Mouse (Mus musculus): Measurements from ENCODE around the gene Mrpl46. TPM values are rescaled to one million over a fixed set of nuclear protein-coding genes. Genes with fewer than 3 reads are reported as not detected.

Mrpl46 gene
- total and polyA plus RNA-seq, 2 experiments: 18.6 to 30.2 TPM

GRCm38 (mm10) chr7:78813791-78814190 is 30.5 kb upstream of the Mrpl46 start:
- Histone ChIP-seq H3K4me3 (ENCODE audit: insufficient read depth, low read depth, low read length) (no peak overlapping the region), H3K36me3 (ENCODE audit: control insufficient read depth, insufficient read depth, low read length) (no peaks in the 10 kb centered on the region), H3K79me2 (ENCODE audit: control insufficient read depth, insufficient read depth, low read length) (no peaks in the 10 kb centered on the region), H3K9ac (ENCODE audit: low read depth, low read length) (no peak overlapping the region), H3K4me1 (ENCODE audit: control insufficient read depth, insufficient read depth, low read length) (no peaks in the 10 kb centered on the region), H3K27me3 (ENCODE audit: control insufficient read depth, insufficient read depth, low read length) (no peaks in the 10 kb centered on the region), H3K27ac (replicated peaks; ENCODE audit: insufficient read depth, low read depth, low read length) (no peak overlapping the region)
- 93% methylated on average over 6 of the region's 6 CpGs for WGBS
- TF ChIP-seq POLR2A (IDR thresholded peaks at IDR 0.05; ENCODE audit: extremely low read depth, insufficient read depth, low read length): no peak
- TF ChIP-seq CTCF (IDR thresholded peaks at IDR 0.05; ENCODE audit: low read depth, low read length): no peak
- no peak for DNase-seq (ENCODE audit: extremely low read depth, low read depth, low spot score)

- Histone ChIP-seq H3K36me3 (ENCODE audit: control insufficient read depth, insufficient read depth, low read length) (no peaks in the 10 kb centered on the region), H3K4me1 (ENCODE audit: control insufficient read depth, insufficient read depth, low read length) (peaks cover 9% of the 10 kb centered on the region; the same call in 1 of the 2 replicates), H3K27me3 (ENCODE audit: control insufficient read depth, insufficient read depth, low read length) (no peaks in the 10 kb centered on the region), H3K79me2 (ENCODE audit: control insufficient read depth, insufficient read depth, low read length) (no peaks in the 10 kb centered on the region), H3K27ac (replicated peaks; ENCODE audit: insufficient read depth, low read depth, low read length) (no peak overlapping the region), H3K9ac (ENCODE audit: low read depth, low read length) (no peak overlapping the region), H3K4me3 (ENCODE audit: insufficient read depth, low read depth, low read length) (no peak overlapping the region)
- no peak for TF ChIP-seq CTCF (IDR thresholded peaks at IDR 0.05; ENCODE audit: low read depth, low read length)
- TF ChIP-seq POLR2A (IDR thresholded peaks at IDR 0.05; ENCODE audit: extremely low read depth, insufficient read depth, low read length): no peak
- 85% methylated on average over 4 of the region's 4 CpGs for WGBS
- DNase-seq (ENCODE audit: extremely low read depth, low read depth, low spot score): no peak
Observed at GRCm38 (mm10) chr7:78807192-78807591, 23.9 kb upstream of the Mrpl46 start.

- TF ChIP-seq POLR2A (IDR thresholded peaks at IDR 0.05; ENCODE audit: extremely low read depth, insufficient read depth, low read length): no peak
- peak; percentile 66 for TF ChIP-seq CTCF (IDR thresholded peaks at IDR 0.05; ENCODE audit: low read depth, low read length)
- H3K4me1 ChIP-seq (ENCODE audit: control insufficient read depth, insufficient read depth, low read length): peaks cover 9% of the 10 kb centered on the region; the same call in 1 of the 2 replicates
- H3K27me3 ChIP-seq (ENCODE audit: control insufficient read depth, insufficient read depth, low read length): no peaks in the 10 kb centered on the region
- H3K9ac ChIP-seq (ENCODE audit: low read depth, low read length): 0 out of 2 replicates have a peak overlapping the region, but pooled peaks have one; percentile 18
- 23% methylated on average over 3 of the region's 3 CpGs for WGBS
- H3K27ac ChIP-seq (replicated peaks; ENCODE audit: insufficient read depth, low read depth, low read length): no peak overlapping the region
- DNase-seq (ENCODE audit: extremely low read depth, low read depth, low spot score): peak; percentile 81
- H3K4me3 ChIP-seq (ENCODE audit: insufficient read depth, low read depth, low read length): no peak overlapping the region
- no peaks in the 10 kb centered on the region for H3K36me3 ChIP-seq (ENCODE audit: control insufficient read depth, insufficient read depth, low read length)
- H3K79me2 ChIP-seq (ENCODE audit: control insufficient read depth, insufficient read depth, low read length): no peaks in the 10 kb centered on the region
Observed at GRCm38 (mm10) chr7:78803841-78804240, 20.5 kb upstream of the Mrpl46 start.

GRCm38 (mm10) chr7:78799730-78800496 is 16.6 kb upstream of the Mrpl46 start:
- Histone ChIP-seq H3K36me3 (ENCODE audit: control insufficient read depth, insufficient read depth, low read length) (no peaks in the 10 kb centered on the region), H3K27me3 (ENCODE audit: control insufficient read depth, insufficient read depth, low read length) (no peaks in the 10 kb centered on the region), H3K27ac (replicated peaks; ENCODE audit: insufficient read depth, low read depth, low read length) (no peak overlapping the region), H3K9ac (ENCODE audit: low read depth, low read length) (no peak overlapping the region), H3K4me1 (ENCODE audit: control insufficient read depth, insufficient read depth, low read length) (peaks cover 9% of the 10 kb centered on the region; the same call in 1 of the 2 replicates), H3K4me3 (ENCODE audit: insufficient read depth, low read depth, low read length) (no peak overlapping the region), H3K79me2 (ENCODE audit: control insufficient read depth, insufficient read depth, low read length) (no peaks in the 10 kb centered on the region)
- no peak for TF ChIP-seq CTCF (IDR thresholded peaks at IDR 0.05; ENCODE audit: low read depth, low read length)
- no peak for TF ChIP-seq POLR2A (IDR thresholded peaks at IDR 0.05; ENCODE audit: extremely low read depth, insufficient read depth, low read length)
- DNase-seq (ENCODE audit: extremely low read depth, low read depth, low spot score): no peak
- WGBS: 75% methylated on average over 9 of the region's 9 CpGs

- TF ChIP-seq CTCF (IDR thresholded peaks at IDR 0.05; ENCODE audit: low read depth, low read length): no peak
- no peak for TF ChIP-seq POLR2A (IDR thresholded peaks at IDR 0.05; ENCODE audit: extremely low read depth, insufficient read depth, low read length)
- Histone ChIP-seq H3K27ac (replicated peaks; ENCODE audit: insufficient read depth, low read depth, low read length) (no peak overlapping the region), H3K36me3 (ENCODE audit: control insufficient read depth, insufficient read depth, low read length) (no peaks in the 10 kb centered on the region), H3K4me1 (ENCODE audit: control insufficient read depth, insufficient read depth, low read length) (peaks cover 7% of the 10 kb centered on the region), H3K79me2 (ENCODE audit: control insufficient read depth, insufficient read depth, low read length) (no peaks in the 10 kb centered on the region), H3K9ac (ENCODE audit: low read depth, low read length) (no peak overlapping the region), H3K27me3 (ENCODE audit: control insufficient read depth, insufficient read depth, low read length) (no peaks in the 10 kb centered on the region), H3K4me3 (ENCODE audit: insufficient read depth, low read depth, low read length) (no peak overlapping the region)
- DNase-seq (ENCODE audit: extremely low read depth, low read depth, low spot score): no peak
- 68% methylated on average over 9 of the region's 9 CpGs for whole genome bisulfite sequencing
Observed at GRCm38 (mm10) chr7:78797843-78798455, 14.6 kb upstream of the Mrpl46 start.

GRCm38 (mm10) chr7:78796624-78797023 is 13.3 kb upstream of the Mrpl46 start:
- no peak for DNase-seq (ENCODE audit: extremely low read depth, low read depth, low spot score)
- H3K36me3 ChIP-seq (ENCODE audit: control insufficient read depth, insufficient read depth, low read length): no peaks in the 10 kb centered on the region
- WGBS: 90% methylated on average over 3 of the region's 3 CpGs
- peaks cover 7% of the 10 kb centered on the region for H3K4me1 ChIP-seq (ENCODE audit: control insufficient read depth, insufficient read depth, low read length)
- H3K27ac ChIP-seq (replicated peaks; ENCODE audit: insufficient read depth, low read depth, low read length): no peak overlapping the region
- H3K4me3 ChIP-seq (ENCODE audit: insufficient read depth, low read depth, low read length): no peak overlapping the region
- no peak for TF ChIP-seq POLR2A (IDR thresholded peaks at IDR 0.05; ENCODE audit: extremely low read depth, insufficient read depth, low read length)
- no peak for TF ChIP-seq CTCF (IDR thresholded peaks at IDR 0.05; ENCODE audit: low read depth, low read length)
- no peaks in the 10 kb centered on the region for H3K27me3 ChIP-seq (ENCODE audit: control insufficient read depth, insufficient read depth, low read length)
- H3K9ac ChIP-seq (ENCODE audit: low read depth, low read length): no peak overlapping the region
- H3K79me2 ChIP-seq (ENCODE audit: control insufficient read depth, insufficient read depth, low read length): no peaks in the 10 kb centered on the region

All from liver, adult 2 months (tissue).